Mouse (Mus musculus): ENCODE measurements around the gene Ak5.

GRCm38 (mm10) chr3:152699261-152699660 is 31.1 kb upstream of the Ak5 start:
- TF ChIP-seq CTCF (IDR thresholded peaks at IDR 0.05; ENCODE audit: borderline replicate concordance, extremely low read depth, insufficient read depth, insufficient read length) (no peak), POLR2A (IDR thresholded peaks at IDR 0.05; ENCODE audit: borderline replicate concordance, extremely low read depth, insufficient read depth, insufficient read length, poor library complexity, severe bottlenecking) (no peak)

Measured in brain, embryonic 14.5 days (tissue).